Mouse (Mus musculus): ENCODE results near the gene Mta2.
"Not testable (repeated sequence)": the region's sequence is repeated elsewhere in the genome, so short reads cannot be mapped to it uniquely, and the experiment has no call there.

DNA sequence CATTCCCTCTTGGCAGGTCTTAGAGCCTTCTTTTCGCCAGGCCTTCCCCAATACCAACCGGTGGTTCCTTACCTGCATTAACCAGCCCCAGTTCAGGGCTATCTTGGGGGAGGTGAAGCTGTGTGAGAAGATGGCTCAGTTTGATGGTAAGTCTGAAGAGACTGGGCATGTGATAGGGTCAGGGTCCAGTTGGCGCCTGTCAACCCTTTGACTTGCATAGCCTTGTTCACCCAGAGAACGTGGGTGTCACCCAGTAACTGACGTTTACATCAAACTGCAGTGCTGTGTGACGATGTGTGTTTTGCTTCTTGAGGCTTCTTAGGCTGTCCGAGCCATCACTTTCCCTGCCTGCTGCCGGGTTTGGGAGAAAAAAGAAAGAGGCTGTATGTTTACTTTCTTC lies 30.8 kb downstream of the Mta2 start:
- not testable (repeated sequence) for TF ChIP-seq CTCF (IDR thresholded peaks at IDR 0.05; ENCODE audit: borderline replicate concordance, insufficient read depth, low read length); POLR2A (IDR thresholded peaks at IDR 0.05; ENCODE audit: low read depth, low read length)
